Mouse (Mus musculus) layer of hippocampus, adult 9-11 months (tissue): ENCODE data around the gene Gpr137c.
A peak's percentile ranks its signal among the peaks of the same experiment; 100 is the strongest.

Source experiments
- DNase-seq: peaks from one replicate; pipeline ENCODE4 v3.0.0; 2022

Gpr137c gene

DNA sequence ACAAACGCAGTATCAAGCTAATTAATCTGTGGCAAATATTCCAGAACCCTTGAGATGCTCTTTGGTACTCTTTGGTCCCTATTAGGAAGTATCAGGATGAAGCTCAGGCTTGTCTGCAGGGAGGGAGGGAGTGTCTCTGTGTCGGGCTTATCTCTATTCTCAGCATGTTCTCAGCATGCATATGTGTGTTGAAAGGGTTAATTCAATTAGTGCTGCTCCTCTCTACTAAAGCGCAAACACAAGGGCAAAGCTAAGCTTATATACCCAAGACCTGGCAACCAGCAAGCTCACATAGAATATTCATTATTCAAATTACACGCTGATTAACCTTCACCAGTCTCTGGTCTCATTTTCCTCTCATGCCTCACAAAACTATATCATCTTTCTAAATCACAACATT lies 84.4 kb downstream of the Gpr137c start:
- DNase-seq = no peak

DNA sequence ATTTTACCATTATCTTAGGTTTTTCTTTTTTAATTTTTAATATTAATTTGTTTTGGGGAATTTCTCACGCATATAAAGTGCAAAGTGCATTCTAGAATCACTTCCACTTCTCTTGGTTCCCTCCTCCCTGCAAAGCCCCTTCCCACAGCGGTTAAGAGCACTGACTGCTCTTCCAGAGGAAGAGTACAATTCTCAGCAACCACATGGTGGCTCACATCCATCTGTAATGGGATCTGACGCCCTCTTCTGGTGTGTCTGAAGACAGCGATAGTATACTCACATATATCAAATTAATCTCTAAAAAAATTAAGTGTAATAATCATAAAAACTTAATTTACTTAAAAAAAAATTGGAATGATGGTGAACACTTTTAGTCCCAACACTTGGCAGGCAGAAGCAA lies 84.9 kb downstream of the Gpr137c start:
- DNase-seq = no peak

DNA sequence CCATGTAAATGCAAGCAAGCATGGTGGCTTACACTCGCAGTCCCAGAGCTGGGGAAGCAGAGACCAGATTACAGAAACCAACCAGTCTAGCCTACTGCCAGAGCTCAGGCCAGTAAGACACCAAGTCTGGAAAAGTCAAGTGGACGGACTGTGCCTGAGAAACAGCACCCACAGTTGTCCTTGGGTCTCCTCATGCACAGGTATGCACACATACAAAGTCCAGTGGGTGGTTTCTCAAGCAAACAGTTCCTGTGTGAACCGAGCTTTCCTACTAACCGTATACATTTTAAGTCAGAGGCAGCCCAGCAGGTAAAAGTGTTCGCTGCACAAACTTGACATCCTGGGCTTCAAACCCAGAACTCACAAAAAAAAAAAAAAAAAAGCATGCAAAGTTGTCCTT lies 86.3 kb downstream of the Gpr137c start:
- DNase-seq = no peak

DNA sequence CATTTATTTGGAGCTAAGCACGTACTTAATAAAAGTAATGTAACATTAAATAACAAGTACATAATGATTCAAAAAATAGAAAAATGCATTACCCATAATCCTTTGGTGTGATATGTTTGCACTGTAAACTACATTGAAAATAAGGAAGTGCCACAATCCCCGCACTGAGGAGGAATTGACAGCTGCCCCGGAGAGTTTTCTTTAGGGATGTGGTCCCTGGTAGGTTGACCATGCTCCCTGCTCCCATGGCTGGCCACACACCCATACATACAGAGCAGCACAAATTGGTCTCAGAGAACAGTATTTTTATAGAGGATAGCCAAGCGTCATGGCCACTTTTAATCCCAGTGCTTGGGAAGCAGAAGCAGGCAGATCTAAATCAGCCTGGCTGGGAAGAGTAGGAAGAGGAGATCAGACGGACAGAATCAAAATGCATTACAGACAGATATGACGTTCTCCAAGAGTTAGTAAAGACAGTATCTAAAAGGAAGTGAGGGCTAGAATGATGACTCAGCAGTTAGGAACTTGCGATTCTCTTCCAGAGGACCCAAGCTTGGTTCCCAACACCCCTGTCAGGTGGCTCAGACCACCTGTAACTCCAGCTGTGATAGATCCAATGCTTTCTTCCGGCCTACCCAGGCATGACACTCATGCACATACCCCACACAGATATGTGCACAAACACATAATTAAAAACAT lies 88.3 kb downstream of the Gpr137c start:
- DNase-seq = no peak

DNA sequence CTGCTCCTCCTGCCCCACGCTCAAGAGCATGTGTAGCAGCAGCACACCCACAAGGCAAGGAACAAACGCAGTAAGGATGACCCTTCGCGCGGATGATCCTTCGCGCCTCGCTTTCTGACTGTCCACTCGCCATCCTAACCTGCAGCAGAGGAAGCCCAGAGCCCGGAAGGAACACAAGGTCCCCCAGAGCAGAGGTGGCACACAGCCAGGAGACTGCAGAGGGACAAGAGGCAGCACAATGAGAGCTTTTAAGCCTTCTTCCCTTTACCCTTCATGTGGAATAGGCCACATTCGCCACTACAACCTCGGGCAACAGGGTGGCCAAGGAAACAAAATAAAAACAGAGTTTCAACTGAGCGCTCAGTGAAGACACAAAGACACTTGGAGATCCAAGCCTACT lies 90.1 kb downstream of the Gpr137c start:
- DNase-seq = no peak

DNA sequence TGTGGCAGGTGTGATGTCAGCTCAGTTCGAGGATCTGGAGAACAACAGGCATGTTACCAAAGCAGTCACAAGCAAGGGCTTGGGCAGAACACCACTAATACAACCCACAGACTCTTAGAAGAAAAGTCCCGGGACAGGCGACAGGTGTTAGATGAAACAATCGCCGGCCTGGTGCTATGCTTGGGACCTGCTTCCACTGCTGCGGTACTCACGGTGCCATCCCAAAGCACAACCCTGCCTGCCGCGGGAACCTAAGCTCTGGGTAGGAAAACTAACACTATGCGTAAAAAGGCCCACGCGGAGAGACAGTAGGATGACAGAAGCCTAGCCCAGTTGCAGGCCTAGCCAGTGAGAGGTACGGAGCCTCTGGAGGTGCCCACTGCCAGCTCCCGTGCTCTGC lies 90.6 kb downstream of the Gpr137c start:
- DNase-seq = no peak

DNA sequence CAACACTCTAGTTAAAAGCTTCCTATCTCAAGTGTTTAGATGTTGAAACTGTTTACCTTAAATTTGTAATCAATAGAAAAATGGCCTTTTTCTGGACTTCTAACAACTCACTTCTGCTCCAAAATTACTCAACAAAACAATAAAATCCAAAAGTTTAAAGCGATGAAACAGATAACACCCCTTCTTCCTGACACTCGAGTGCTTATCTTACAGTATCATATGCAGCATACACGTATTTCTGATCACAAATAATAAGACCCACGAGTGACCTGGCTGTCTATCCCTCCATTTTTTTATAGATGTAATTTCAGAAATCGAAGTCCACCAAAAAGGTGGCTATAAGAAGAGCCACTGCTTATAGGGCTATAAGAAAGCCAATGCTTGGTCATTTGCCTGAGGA lies 97.4 kb downstream of the Gpr137c start:
- DNase-seq = no peak

DNA sequence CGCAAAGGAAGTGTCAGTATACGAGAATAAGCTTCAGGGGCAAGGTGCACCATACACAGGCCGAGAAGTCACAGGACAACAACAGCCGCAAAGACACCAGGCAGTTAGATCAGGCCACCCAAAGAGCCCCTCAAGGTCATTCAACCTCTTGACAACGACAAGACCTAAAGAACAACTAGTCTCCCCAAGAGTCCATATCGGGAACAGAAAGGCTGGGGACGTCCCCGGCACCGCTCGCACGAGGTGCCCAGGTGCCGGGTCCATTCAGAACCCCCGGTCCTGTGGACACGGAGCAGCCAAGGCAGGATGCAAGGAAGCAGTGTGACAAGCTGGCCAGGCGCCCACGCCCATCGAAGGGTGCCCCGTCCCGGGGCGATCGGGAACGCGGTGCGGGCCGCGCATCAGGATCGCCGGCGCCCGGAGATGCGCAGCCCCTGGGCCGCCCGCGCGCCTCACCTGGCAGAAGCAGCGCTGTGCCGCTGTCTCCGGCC lies 98.4 kb downstream of the Gpr137c start:
- no peak for DNase-seq

DNA sequence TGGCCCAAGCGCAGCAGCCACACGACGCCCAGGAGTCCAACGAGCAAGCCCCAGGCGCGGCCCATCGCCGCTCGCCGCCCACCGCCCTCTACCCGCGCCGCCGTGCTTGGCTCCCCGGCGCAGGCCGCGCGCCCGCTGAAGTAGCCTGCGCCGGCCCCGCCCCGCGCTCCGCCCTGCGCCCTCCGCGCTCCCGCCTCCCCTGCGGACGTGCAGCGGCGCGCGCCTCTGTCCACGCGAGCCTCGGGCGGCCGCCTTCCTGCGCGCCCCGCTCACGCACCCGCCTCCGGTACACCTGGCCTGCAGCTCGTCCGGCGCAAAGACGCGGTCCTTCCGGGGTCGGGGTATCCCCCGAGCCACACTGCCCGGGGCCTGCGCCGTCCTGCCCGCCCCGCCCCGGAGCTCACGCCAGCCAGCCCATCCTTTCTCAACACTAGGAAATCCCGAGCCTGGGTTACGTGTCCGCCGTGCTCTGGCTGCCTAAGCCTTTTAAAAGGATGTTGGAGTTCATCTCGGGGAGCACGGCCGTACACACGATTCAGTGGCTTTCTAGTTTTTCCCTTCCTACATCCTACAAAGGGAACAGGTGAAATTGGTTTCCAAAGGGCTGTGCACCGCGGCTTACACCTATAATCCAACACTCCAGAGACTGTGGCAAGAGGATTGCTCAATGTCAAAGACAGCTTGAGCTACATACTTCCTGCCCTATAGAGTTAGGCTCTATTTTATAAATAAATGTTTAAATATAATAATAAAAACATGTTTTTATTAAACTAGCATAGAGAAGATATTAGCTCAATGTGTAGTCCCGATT lies 99.1 kb downstream of the Gpr137c start, which contains the start of gene Ero1l:
Gene Ero1l (minus strand): TSS at position 346 of the 811 bp plus-strand sequence.
- DNase-seq = peak; percentile 82

DNA sequence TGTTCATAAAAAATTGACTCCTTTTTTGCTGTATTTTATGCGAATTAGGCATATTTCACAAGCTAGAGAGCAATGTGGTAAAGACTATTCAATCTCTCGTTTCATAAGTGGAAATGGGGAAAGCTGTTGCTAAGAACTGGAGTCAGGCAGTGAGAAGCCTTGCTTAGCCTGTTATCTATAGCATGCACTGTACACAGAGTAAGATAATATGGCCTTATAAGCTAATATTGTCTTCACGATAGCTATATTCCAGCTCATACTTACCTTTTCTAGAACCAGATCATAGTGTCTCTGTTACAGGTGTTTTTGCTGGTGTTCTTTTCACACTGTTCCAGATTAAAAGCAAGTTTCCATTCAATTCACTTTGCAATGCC lies 99.7 kb downstream of the Gpr137c start:
- DNase-seq = no peak

DNA sequence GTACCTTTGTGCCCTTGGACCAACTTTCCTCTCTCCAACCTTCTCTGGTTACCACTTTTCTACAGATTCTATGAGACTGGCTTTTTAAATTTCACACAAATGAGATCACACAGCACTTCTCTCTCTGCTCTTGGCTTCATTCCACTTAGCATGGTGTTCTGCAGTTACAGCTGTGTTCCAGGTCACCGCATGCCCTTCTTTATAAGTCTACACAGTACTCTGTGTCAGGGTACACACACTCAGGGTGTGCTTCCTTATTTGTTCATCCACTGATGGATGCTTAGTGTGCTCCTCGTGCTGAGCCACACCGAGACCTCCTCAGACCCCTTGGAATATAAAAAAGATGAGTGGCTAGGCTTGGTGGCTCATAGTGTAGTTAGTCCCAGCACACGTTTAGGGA lies 100.6 kb downstream of the Gpr137c start:
- DNase-seq = no peak

DNA sequence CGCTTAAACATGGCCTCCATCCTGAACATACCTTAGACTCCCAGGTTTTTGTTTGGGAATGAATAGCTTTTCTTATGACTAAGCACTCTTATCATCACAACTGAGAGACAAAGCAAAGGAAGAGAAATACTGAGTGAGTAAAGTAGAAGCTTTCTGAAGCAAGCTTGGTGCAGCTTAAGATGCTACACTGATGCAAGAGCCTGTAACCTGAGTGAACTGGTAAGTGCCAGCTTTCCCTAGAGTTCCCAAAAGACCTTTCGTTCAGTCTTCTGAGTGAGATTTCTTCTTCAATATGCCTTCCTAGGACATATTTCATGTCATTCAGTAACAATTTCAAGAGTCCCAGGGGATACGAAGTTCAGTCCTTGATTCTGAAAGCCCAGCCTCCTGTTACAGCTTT lies 101.5 kb downstream of the Gpr137c start:
- no peak for DNase-seq

DNA sequence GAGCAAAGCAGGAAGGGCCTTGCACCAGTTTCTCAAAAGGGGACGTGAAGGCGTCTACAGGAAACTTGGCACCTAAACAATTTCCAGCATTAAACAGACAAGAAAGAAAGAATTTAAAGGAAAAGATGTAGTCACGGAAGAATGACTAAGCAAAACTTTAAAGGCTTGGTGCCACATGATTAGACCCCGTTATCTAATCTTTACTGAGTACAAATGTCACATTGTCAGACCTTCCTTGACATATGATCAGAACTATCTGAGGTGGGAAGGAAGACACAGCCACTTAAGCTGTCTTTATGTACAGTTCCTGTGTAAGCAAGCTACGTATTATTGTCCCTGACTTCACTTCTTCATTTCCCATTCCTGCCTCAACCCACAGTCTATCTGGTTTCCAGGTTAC lies 102.1 kb downstream of the Gpr137c start:
- no peak for DNase-seq

DNA sequence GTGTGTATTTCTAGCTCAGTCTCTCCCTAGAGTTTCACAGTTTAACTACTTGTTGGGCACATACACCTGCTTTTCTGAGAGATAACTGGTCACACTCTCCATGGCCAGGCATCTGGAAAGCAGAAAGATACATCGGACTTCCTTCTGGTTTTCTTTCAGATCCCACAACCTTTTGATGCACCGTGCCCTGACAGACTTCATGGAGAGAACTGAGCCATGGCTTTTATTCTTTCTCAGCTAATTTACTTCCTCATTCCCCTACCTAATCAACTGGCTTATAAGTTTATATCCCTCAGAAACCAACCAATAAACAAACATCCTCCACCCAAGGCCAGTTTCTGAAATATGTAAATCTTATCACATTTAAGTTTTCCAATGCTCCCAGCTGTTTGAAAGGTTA lies 102.9 kb downstream of the Gpr137c start:
- no peak for DNase-seq

DNA sequence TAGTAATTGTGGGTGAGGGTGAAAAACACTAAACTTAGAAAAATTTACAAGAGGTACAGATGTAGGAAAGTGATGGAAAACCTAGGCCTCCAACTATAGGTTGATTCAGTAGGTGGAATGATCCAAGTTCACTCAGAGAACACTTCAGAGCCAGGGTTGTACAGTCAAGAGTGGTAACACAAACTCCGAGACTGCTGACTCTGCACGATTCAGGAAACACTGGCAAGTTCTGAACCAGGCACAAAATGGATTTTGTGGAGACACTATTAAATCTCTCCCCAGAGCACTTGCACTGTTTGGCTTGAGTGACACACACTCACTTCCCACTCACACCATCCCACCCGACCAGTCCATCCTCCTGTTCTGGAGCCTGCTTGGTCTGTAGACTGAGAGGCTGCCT lies 103.8 kb downstream of the Gpr137c start:
- DNase-seq = no peak

DNA sequence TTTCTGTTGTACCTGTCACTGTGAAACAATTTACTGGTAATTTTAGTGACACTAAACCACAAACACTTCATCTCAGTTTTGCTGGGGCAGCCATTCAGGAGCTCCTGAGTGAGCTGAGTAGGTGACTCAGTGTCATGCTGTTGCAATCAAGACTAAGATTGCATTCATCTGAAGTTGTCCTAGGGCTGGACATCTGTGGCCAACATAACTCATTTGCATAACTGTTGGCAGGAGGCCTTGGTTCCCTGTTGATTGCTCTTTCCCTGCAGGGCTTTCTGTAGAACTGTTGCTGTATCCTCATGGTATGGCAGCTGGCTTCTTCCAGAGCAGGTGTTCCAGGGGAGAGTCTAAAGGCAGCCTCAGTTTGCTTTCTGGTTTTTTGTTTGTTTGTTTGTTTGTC lies 106.0 kb downstream of the Gpr137c start:
- DNase-seq = peak; percentile 24

DNA sequence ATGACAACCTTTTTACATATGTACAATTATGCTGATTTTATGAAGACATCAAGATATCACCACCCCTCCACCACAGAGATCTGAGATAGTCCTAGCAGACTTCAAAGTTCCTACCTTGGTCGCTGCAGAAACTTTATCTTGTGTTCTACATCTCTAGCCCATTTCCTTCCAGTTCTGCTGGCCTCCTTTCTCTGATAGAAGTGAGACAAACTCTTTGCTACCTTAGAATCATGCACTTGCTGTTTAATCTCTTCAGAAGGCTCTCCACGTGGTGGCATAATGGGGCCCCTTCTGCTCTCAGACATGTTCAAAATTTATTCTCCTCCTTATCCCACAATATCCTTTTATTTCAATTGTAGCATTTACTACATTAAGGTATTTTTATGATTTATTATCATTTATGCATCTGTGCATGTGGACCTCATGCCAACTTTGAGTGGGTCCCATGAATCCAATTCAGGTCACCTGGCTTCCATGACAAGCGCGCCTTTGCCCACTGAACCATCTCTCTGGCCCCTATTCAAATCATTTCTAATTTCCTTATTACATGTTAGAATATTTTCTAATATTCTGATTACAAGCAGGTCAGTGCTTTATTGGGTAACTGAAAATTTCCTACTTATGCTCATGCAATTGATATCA lies 108.7 kb downstream of the Gpr137c start:
- no peak for DNase-seq

DNA sequence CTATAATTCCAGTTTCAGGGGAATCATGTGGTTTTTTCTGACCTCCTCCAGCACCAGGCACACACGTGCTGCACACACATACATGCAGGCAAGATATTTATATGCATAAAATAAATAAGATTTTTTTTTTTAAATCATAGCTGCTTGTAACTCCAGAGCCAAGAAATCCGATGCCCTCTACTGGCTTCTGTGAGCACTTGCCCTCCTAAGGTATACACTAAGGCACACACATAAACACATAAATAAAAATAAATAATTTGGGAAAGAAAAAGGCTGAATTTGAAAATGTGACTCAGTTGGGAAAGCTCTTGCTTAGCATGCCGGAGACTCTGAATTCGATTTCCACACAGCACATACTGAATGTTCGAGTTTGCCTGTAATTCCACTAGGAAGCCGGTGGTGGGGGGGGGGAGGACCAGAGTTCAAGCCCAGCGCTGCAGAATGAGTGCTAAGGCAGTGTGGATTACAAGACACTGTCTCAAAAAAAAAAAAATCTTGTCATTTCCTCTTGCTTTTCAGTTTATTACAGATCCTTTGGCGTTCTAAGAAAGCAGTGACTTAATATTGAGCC lies 109.6 kb downstream of the Gpr137c start:
- no peak for DNase-seq

DNA sequence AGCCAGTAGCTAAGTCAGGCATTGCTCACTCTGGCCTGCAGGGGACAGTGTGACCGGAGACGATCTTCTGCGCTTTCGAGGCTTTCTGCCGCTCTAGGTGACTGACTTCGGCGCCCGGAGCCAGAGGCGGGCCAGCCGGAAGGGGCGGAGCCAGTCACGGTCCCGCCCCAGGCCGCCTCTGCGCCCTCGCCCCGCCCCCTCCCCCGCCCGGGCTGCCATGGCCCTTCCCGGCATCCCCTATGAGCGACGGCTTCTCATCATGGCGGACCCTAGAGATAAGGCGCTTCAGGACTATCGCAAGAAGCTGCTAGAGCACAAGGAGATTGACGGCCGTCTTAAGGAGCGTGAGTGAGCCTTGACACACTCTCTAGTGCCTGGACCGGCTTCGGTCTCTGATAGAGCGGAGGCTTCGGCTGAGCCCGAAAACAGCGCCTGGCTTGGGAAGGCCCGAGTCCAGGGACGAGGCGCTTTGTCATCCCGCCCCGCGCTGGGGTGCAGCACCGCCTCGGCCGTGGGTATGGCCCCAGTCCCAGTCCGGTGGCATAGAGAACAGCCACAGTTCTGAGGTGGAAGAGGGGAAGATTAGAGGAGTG lies 110.2 kb downstream of the Gpr137c start, which contains the start of gene Psmc6:
Gene Psmc6 (plus strand): TSS at position 200 of the 593 bp plus-strand sequence.
- DNase-seq = peak; percentile 93
